Mouse (Mus musculus) stomach, postnatal 0 days (tissue): ENCODE measurements at regions not wholly inside any gene's neighbourhood (a gene's known extent, or its start where the extent isn't known, plus 50 kb on each side); places are given as distances from the start of the nearest gene placed in this dataset.
A peak's percentile ranks its signal among the peaks of the same experiment; 100 is the strongest.

ENCODE experiments used
- ATAC-seq: fragments of 200-750 bp; cut with Nextera tagmentation; 2 replicates; pipeline ENCODE4 v1.8.0; 2017; ENCODE audit not compliant: low FRiP score, low TSS enrichment
- DNase-seq: peaks from one replicate; pipeline ENCODE4 v3.0.0-alpha.2; 2016; ENCODE audit warnings: low spot score
- H3K27ac ChIP-seq: fragments of 300-500 bp; sonication (generic); replicated peaks from 2 replicates; pipeline ENCODE4 v1.5.1; 2014; ENCODE audit warnings: mild to moderate bottlenecking, control low read depth
- H3K27me3 ChIP-seq: fragments of 300-500 bp; sonication (generic); 2 replicates; pipeline ENCODE4 v1.6.1; 2014; ENCODE audit warnings: low read length; ENCODE audit not compliant: control insufficient read depth, insufficient read depth
- H3K36me3 ChIP-seq: fragments of 300-500 bp; sonication (generic); 2 replicates; pipeline ENCODE4 v1.6.1; 2014; ENCODE audit warnings: low read length, mixed read lengths; ENCODE audit not compliant: control insufficient read depth, insufficient read depth
- H3K4me1 ChIP-seq: fragments of 300-500 bp; sonication (generic); replicated peaks from 2 replicates; pipeline ENCODE4 v1.6.1; 2014; ENCODE audit warnings: antibody characterized with exemption; ENCODE audit not compliant: control insufficient read depth, insufficient read depth
- H3K4me2 ChIP-seq: fragments of 300-500 bp; sonication (generic); replicated peaks from 2 replicates; pipeline ENCODE4 v1.6.1; 2014; ENCODE audit warnings: low read depth, mild to moderate bottlenecking, control low read depth, moderate library complexity
- H3K4me3 ChIP-seq: fragments of 300-500 bp; sonication (generic); 2 replicates; pipeline ENCODE4 v1.5.1; 2014; ENCODE audit warnings: low read depth, low read length, control low read depth
- H3K9ac ChIP-seq: fragments of 300-500 bp; sonication (generic); 2 replicates; pipeline ENCODE4 v1.6.1; 2014; ENCODE audit warnings: mild to moderate bottlenecking, low read length, control low read depth, mixed read lengths
- H3K9me3 ChIP-seq: fragments of 300-500 bp; sonication (generic); 2 replicates; pipeline ENCODE4 v1.6.1; 2016; ENCODE audit warnings: low read length; ENCODE audit not compliant: control insufficient read depth
- CTCF ChIP-seq: IDR thresholded peaks from 2 replicates; pipeline ENCODE4 v1.5.1; 2016; ENCODE audit warnings: antibody characterized with exemption, low read depth, mild to moderate bottlenecking, moderate library complexity
- EP300 ChIP-seq: optimal IDR thresholded peaks from 2 replicates; pipeline ENCODE3; 2016; ENCODE audit warnings: antibody characterized with exemption
- WGBS: fragments of 180-500 bp; shearing (Covaris S2); extraction: QIAGEN DNeasy Blood & Tissue Kit; methylation state at CpG from one replicate; pipeline ENCODE4 v1.1.7; 2014; 5-methylcytosine and 5-hydroxymethylcytosine counted together

DNA sequence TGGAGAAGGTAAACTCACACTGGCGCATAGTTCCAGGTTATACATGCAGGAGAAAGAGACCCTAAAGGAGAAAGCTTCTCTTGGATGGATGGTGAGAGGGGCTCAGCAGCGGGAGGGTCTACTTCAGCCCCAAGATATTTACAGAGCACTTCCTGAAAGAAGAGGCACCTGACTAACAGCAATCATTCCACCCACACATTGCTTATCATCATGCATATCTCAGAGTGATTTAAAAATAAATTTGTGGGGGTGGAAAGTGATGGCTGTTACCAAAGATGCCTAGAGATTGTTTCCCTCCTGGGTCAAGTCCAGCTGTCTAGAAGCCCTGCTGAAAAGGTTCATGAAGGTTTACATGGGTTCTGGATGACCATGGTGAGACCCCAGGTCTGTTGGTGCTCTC lies 184.4 kb upstream of the Sesn3 start:
- Histone ChIP-seq H3K4me1 (0 out of 2 replicates have a peak, but pooled peaks cover 2% of the 10 kb centered on the region), H3K4me2 (no peak overlapping the region), H3K27ac (no peak overlapping the region), H3K4me3 (no peak overlapping the region), H3K9ac (no peak overlapping the region), H3K27me3 (no peaks in the 10 kb centered on the region), H3K36me3 (no peaks in the 10 kb centered on the region), H3K9me3 (no peaks in the 10 kb centered on the region)
- ATAC-seq (no peak), DNase-seq (peak; percentile 4)
- WGBS, result 90% methylated on average over 2 of the region's 2 CpGs
- TF ChIP-seq CTCF (no peak), EP300 (no peak)

DNA sequence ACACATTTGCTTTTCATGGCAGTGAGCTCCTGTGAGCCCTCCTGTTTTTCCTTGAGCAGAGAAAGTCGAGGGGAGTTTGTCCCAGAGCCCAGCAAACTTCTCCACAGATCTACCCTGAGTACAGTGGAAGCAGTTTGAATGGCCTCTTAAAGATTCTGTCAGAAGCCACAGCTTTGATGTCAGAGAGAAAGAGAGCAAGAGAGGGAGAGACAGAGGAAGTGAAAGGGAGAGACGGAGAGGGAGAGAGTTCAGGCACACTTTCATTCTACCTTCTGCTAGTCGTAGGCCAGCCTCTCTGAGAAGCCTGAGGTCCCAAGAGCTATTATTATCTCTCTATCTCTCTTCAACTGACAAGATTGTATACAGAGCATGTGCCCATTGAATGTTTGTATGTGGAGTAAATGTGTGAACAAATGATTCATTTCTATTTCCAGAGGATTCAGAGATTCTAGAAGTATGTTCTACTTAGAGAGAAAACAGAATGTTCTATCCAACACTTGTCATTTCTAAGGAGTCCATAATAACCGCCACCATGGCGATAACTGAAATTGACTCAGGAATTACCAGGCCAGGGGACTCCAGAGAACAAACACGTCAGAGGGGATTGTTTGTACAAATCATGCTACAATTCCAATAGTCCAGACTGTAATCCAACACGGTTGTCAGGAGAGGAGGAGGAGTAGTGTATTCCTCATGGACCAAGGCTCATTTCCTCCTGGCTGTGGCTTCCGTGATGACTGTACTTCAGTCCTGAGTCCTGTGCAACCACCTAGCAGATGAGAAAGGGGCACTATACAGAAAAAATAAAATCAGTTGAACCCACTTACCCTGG lies 183.6 kb upstream of the Sesn3 start:
- no peaks in the 10 kb centered on the region for H3K27me3 ChIP-seq
- H3K4me3 ChIP-seq, result no peak overlapping the region
- no peak overlapping the region for H3K4me2 ChIP-seq
- TF ChIP-seq CTCF, result no peak
- no peak for TF ChIP-seq EP300
- H3K4me1 ChIP-seq, result 0 out of 2 replicates have a peak, but pooled peaks cover 2% of the 10 kb centered on the region
- 68% methylated on average over 8 of the region's 8 CpGs for WGBS
- no peak overlapping the region for H3K9ac ChIP-seq
- DNase-seq (no peak), ATAC-seq (no peak)
- H3K27ac ChIP-seq, result no peak overlapping the region
- H3K36me3 ChIP-seq, result no peaks in the 10 kb centered on the region
- H3K9me3 ChIP-seq, result no peaks in the 10 kb centered on the region

DNA sequence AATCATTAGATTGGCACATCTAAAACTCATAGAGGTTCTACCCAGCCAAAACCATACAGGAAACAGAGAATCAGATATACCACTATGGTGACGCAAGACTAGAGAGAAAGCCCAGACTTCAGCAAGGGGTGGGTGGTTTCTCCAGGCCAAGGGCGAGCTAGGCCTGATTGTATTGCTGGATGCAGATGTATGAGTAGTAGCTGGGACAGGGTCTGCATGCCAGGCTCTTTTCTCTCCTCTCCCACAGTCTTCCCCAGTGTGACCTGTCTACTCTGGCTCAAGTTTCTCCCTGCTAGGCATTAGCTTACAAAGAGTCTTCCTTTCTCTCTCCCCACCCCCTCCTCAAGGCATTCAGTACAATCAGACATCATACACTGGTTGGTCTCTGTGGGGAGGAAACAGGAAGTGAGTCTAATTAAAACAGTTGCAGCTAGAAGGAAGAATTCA lies 181.8 kb upstream of the Sesn3 start:
- no peak overlapping the region for H3K27ac ChIP-seq
- 0 out of 2 replicates have a peak, but pooled peaks cover 2% of the 10 kb centered on the region for H3K4me1 ChIP-seq
- ATAC-seq, result no peak
- no peak for TF ChIP-seq EP300
- TF ChIP-seq CTCF, result no peak
- no peaks in the 10 kb centered on the region for H3K27me3 ChIP-seq
- H3K4me3 ChIP-seq, result no peak overlapping the region
- no peak overlapping the region for H3K9ac ChIP-seq
- H3K4me2 ChIP-seq, result no peak overlapping the region
- no peak for DNase-seq
- 76% methylated on average over 2 of the region's 2 CpGs for WGBS
- no peaks in the 10 kb centered on the region for H3K9me3 ChIP-seq
- H3K36me3 ChIP-seq, result no peaks in the 10 kb centered on the region

DNA sequence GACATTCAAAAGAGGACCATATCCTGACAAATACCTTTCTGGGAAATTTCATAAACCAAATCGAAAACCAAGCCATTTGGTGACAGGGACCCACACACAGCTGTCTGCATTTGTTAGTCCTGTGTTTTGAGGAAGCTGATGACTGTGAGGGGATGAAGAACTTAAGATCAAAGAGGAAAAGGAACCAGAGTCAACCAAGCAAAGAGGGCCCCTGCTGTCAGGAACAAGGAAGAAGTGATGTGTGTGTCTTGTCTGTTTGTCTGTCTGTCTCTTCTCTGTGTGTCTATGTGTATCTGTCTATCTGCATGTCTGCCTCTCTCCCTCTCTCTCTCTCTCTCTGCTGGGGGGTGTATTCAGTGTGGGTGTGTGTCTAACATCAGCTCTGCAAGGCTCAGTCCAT lies 171.3 kb upstream of the Sesn3 start:
- Histone ChIP-seq H3K9me3 (no peaks in the 10 kb centered on the region), H3K4me3 (no peak overlapping the region), H3K9ac (no peak overlapping the region), H3K4me2 (no peak overlapping the region), H3K27ac (no peak overlapping the region), H3K4me1 (no peaks in the 10 kb centered on the region), H3K36me3 (no peaks in the 10 kb centered on the region), H3K27me3 (no peaks in the 10 kb centered on the region)
- no peak for DNase-seq
- ATAC-seq, result no peak
- TF ChIP-seq EP300 (no peak), CTCF (no peak)
- 89% methylated on average over 1 of the region's 1 CpGs for WGBS

DNA sequence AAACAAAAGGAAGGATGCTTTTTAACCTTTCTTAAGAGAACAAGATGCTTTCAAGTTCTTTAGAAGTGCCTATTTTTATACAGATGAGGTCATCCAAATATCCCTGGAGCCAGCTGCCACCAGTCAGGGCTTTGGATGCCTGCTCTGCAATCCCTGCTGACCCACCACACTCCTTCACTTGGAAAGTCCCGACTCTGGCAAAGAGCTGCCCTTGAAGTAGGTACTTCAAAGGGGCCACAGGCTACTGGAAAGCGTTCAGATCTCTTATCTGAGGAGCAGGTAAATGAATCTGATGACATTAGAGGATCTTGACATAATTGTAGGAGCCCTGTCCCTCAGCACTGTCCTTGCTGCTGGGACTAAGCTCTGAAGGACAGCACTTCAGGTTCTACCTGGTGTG lies 169.9 kb upstream of the Sesn3 start:
- H3K9me3 ChIP-seq, result no peaks in the 10 kb centered on the region
- ATAC-seq (no peak), DNase-seq (no peak)
- no peak overlapping the region for H3K4me3 ChIP-seq
- TF ChIP-seq EP300 (no peak), CTCF (no peak)
- no peak overlapping the region for H3K9ac ChIP-seq
- 31% methylated on average over 2 of the region's 2 CpGs for WGBS
- H3K27me3 ChIP-seq, result no peaks in the 10 kb centered on the region
- no peak overlapping the region for H3K4me2 ChIP-seq
- no peak overlapping the region for H3K27ac ChIP-seq
- H3K36me3 ChIP-seq, result no peaks in the 10 kb centered on the region
- no peaks in the 10 kb centered on the region for H3K4me1 ChIP-seq

DNA sequence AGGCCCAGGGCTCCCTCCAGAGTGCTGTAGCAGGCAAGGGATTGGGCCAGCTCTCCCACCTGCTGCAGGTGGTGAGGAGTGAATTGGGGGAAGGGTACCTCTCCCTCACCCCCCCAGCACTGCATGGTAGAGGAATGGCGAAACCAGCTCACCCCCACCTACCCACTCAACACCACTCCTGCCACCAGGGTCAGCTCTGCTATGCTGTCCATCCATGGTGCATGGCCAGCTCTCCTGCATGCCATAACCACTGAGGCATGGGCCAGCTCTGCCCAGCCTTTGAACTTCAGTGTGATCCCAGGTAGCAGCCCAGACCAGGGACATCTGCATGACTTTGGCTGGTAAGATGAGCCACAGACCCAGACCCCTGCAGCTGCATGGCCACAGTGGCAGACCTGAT lies 168.5 kb upstream of the Sesn3 start:
- no peak overlapping the region for H3K9ac ChIP-seq
- H3K27me3 ChIP-seq, result no peaks in the 10 kb centered on the region
- TF ChIP-seq EP300 (no peak), CTCF (no peak)
- 93% methylated on average over 1 of the region's 1 CpGs for WGBS
- ATAC-seq (no peak), DNase-seq (no peak)
- H3K36me3 ChIP-seq, result no peaks in the 10 kb centered on the region
- no peak overlapping the region for H3K4me3 ChIP-seq
- no peaks in the 10 kb centered on the region for H3K4me1 ChIP-seq
- H3K27ac ChIP-seq, result no peak overlapping the region
- H3K4me2 ChIP-seq, result no peak overlapping the region
- no peaks in the 10 kb centered on the region for H3K9me3 ChIP-seq
